Comparison of ENCODE assay signal across 34 mouse cellular contexts in genomic region chr19:10772866-10773265, GRCm38 (mm10). TPM values are rescaled to one million over a fixed set of nuclear protein-coding genes. Genes with fewer than 3 reads are reported as not detected.
A peak's percentile ranks its signal among the peaks of the same experiment; 100 is the strongest.
DNase-seq lines count a peak whose midpoint lies in the region; ATAC-seq and TF ChIP-seq lines count a peak whose summit lies in the region.
"Had no signal": no experiment of that assay in that cellular context is flagged by ENCODE, and none has a peak within 500 bp of the region (broad histone marks: within the 10 kb centered on the region; RNA-seq: fewer than 3 reads in every experiment).

No protein-coding gene starts in this region.

- no peak for TF ChIP-seq CTCF in left cerebral cortex, adult 2 months (IDR thresholded peaks at IDR 0.05)

- intact Hi-C loops in left cerebral cortex, adult 2 months (cut with DNase I), result no loop called here

- no peak overlapping the region for H3K4me3 ChIP-seq in left cerebral cortex, adult 2 months
- H3K4me3 ChIP-seq in forebrain, embryonic 12.5 days (replicated peaks), result no peak overlapping the region
- H3K4me3 ChIP-seq: embryonic facial prominence, embryonic 10.5 days; embryonic facial prominence, embryonic 13.5 days; erythroblast, embryonic 14.5 days; forebrain, embryonic 13.5 days; heart, adult 2 months; hindbrain, embryonic 10.5 days; hindbrain, embryonic 13.5 days had no signal

- peak overlapping the region; percentile 76 for H3K27ac ChIP-seq in left cerebral cortex, adult 2 months
- no peak overlapping the region for H3K27ac ChIP-seq in forebrain, embryonic 12.5 days
- H3K27ac ChIP-seq: embryonic facial prominence, embryonic 10.5 days; embryonic facial prominence, embryonic 13.5 days; forebrain, embryonic 13.5 days; heart, adult 2 months; hindbrain, embryonic 10.5 days; hindbrain, embryonic 13.5 days had no signal

- DNase-seq in left cerebral cortex, adult 2 months (ENCODE audit: extremely low spot score in 1 of 2, low spot score in 2 of 2), result no peak
- no peak for DNase-seq in left cerebral cortex, adult 18-20 months (ENCODE audit: low spot score in 2 of 2)
- DNase-seq in CD4-positive, CD25-positive, alpha-beta regulatory T cell, adult 2 months (ENCODE audit: low read depth, low spot score), result peak; percentile 56
- DNase-seq in induced T-regulatory cell, adult 2 months (ENCODE audit: low read depth), result peak; percentile 70
- DNase-seq: adrenal gland, adult 8-10 months; adrenal gland, postnatal 25 days; B cell, adult 2 months; cerebellum, adult 11-12 months; cerebellum, adult 8-10 months; cerebellum, postnatal 10 days; cerebellum, postnatal 36 days; embryo, embryonic 11 days; gastrocnemius, postnatal 10 days; gastrocnemius, postnatal 36 days; heart, adult 2 months; heart, postnatal 36 days had no signal

- H3K9me3 ChIP-seq in forebrain, embryonic 12.5 days, result no peaks in the 10 kb centered on the region
- H3K9me3 ChIP-seq: embryonic facial prominence, embryonic 10.5 days; embryonic facial prominence, embryonic 13.5 days; forebrain, embryonic 13.5 days; hindbrain, embryonic 10.5 days; hindbrain, embryonic 13.5 days had no signal

- H3K27me3 ChIP-seq in forebrain, embryonic 12.5 days, result no peaks in the 10 kb centered on the region
- H3K27me3 ChIP-seq: embryonic facial prominence, embryonic 13.5 days; forebrain, embryonic 13.5 days; hindbrain, embryonic 13.5 days had no signal

- H3K4me1 ChIP-seq in forebrain, embryonic 12.5 days, result no peaks in the 10 kb centered on the region
- H3K4me1 ChIP-seq: embryonic facial prominence, embryonic 10.5 days; forebrain, embryonic 13.5 days had no signal

- no peaks in the 10 kb centered on the region for H3K36me3 ChIP-seq in forebrain, embryonic 12.5 days (replicated peaks)
- H3K36me3 ChIP-seq: embryonic facial prominence, embryonic 10.5 days; embryonic facial prominence, embryonic 13.5 days; hindbrain, embryonic 10.5 days; hindbrain, embryonic 13.5 days had no signal

- no peak overlapping the region for H3K9ac ChIP-seq in forebrain, embryonic 12.5 days
- H3K9ac ChIP-seq: embryonic facial prominence, embryonic 13.5 days; forebrain, embryonic 13.5 days; hindbrain, embryonic 13.5 days had no signal

- H3K4me2 ChIP-seq in forebrain, embryonic 12.5 days, result no peak overlapping the region
- H3K4me2 ChIP-seq: embryonic facial prominence, embryonic 13.5 days; forebrain, embryonic 13.5 days; heart, embryonic 11.5 days; hindbrain, embryonic 13.5 days had no signal

- WGBS in forebrain, embryonic 12.5 days, result 92% methylated on average over 10 of the region's 10 CpGs

- no peak for ATAC-seq in megakaryocyte-erythroid progenitor cell, adult 5-6 weeks (replicated peaks; ENCODE audit: low FRiP score, low TSS enrichment, poor library complexity, severe bottlenecking)
- no peak for ATAC-seq in forebrain, embryonic 12.5 days (ENCODE audit: low FRiP score)
- ATAC-seq: forebrain, embryonic 13.5 days; forebrain, embryonic 16.5 days; hindbrain, embryonic 16.5 days had no signal

RNA-seq across cellular contexts. Expression of gene Cd5, which starts 34.1 kb away (rescaled TPM):
- total RNA-seq in left cerebral cortex, adult 2 months (2021), result under 1 TPM; 0.16 to 0.37 TPM
- under 1 TPM in 1 of 2 experiments, not detected in 1; 0.16 TPM for total RNA-seq in left cerebral cortex, adult 18-20 months (2021)
- 3.2 and 3.7 TPM in 2 replicates for total RNA-seq in megakaryocyte-erythroid progenitor cell, adult 5-6 weeks (2014; fragmentation: Nextera tagmentation)
- total RNA-seq in megakaryocyte-erythroid progenitor cell, adult 5-6 weeks (2017), result not detected in 2 replicates
- not detected in 2 replicates for polyA plus RNA-seq in forebrain, embryonic 12.5 days (2016; fragmentation: Nextera tagmentation; extraction: Ambion mirVana)
- total RNA-seq: ES-E14; gastrocnemius, adult 18-20 months; granulocyte monocyte progenitor cell, adult 5-6 weeks had no signal
- polyA plus RNA-seq: erythroblast, embryonic 14.5 days; forebrain, embryonic 13.5 days; intestine, embryonic 14.5 days had no signal

RNA-seq across cellular contexts. Expression of gene Cd6, which starts 57.0 kb away (rescaled TPM):
- 1 to 10 TPM; 2.3 to 2.8 TPM for total RNA-seq in left cerebral cortex, adult 2 months (2021)
- 1 to 10 TPM; 1.9 to 2.4 TPM for total RNA-seq in left cerebral cortex, adult 18-20 months (2021)
- 2.4 and 3.2 TPM in 2 replicates for total RNA-seq in megakaryocyte-erythroid progenitor cell, adult 5-6 weeks (2014; fragmentation: Nextera tagmentation)
- not detected in 2 replicates for total RNA-seq in megakaryocyte-erythroid progenitor cell, adult 5-6 weeks (2017)
- polyA plus RNA-seq in forebrain, embryonic 12.5 days (2016; fragmentation: Nextera tagmentation; extraction: Ambion mirVana), result not detected in 2 replicates
- total RNA-seq: adrenal gland, postnatal 25 days; gastrocnemius, adult 18-20 months had no signal
- polyA plus RNA-seq: brain, embryonic 14.5 days; erythroblast, embryonic 14.5 days; forebrain, embryonic 13.5 days; forebrain, embryonic 16.5 days; heart, embryonic 11.5 days; heart, embryonic 14.5 days; heart, postnatal 0 days; hindbrain, embryonic 10.5 days; hindbrain, embryonic 13.5 days; hindbrain, embryonic 16.5 days had no signal

Comparison
In these comparisons a context has a peak if more than half of its experiments do, and no peak if none do; other contexts are left out.
1. DNase-seq: peak in CD4-positive, CD25-positive, alpha-beta regulatory T cell, adult 2 months (single experiment) and induced T-regulatory cell, adult 2 months (single experiment); none in left cerebral cortex, adult 2 months (0 of 2) and left cerebral cortex, adult 18-20 months (0 of 2).